Comparison of ENCODE assay signal across 8 mouse cellular contexts in genomic region chr15:88160291-88160690, GRCm38 (mm10).
"Had no signal": no experiment of that assay in that cellular context is flagged by ENCODE, and none has a peak within 500 bp of the region (broad histone marks: within the 10 kb centered on the region; RNA-seq: fewer than 3 reads in every experiment).

No protein-coding gene starts in this region.

- H3K27ac ChIP-seq: kidney, postnatal 0 days; liver, embryonic 13.5 days had no signal

- DNase-seq: kidney, postnatal 25 days; liver, embryonic 13.5 days; lung, adult 2 months; lung, postnatal 14 days; lung, postnatal 4 days; thymus, adult 18-20 months; thymus, postnatal 36 days had no signal

- H3K4me3 ChIP-seq: liver, embryonic 13.5 days had no signal
